ENCODE assay signal across 41 mouse cellular contexts in the genomic region with DNA sequence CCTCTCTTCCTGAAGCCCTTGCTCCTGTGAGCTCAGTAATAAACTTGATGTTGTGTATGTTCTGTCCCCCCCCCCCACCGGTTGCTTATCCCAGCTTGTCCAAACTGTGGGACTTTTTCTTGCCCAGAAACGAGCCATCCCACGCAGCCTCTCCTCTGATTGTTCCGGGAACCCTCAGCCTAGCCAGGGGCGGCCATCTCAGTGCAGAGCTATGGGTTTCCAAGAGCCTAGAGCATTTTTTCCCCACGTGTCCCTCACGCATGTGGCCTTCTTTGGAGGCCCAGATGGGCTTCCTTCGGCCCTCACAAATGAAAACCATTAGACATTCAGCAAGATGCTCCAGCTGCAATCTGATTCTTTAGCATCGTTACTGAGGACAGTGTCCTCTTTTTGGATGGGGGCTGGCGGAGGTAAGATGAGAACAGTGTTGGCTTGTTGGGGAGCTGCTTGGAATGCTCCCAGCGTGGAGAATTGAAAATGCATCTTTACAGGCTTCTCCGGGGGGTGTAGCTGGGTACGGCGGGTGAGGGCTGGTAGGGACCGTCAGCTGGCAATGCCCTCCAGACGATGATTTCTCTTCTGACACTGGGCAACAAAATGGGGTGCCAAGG. TPM values are rescaled to one million over a fixed set of nuclear protein-coding genes. Genes with fewer than 3 reads are reported as not detected.
A peak's percentile ranks its signal among the peaks of the same experiment; 100 is the strongest.
DNase-seq lines count a peak whose midpoint lies in the region; ATAC-seq and TF ChIP-seq lines count a peak whose summit lies in the region.
"Had no signal": no experiment of that assay in that cellular context is flagged by ENCODE, and none has a peak within 500 bp of the region (broad histone marks: within the 10 kb centered on the region; RNA-seq: fewer than 3 reads in every experiment).

No protein-coding gene starts in this region.

- intact Hi-C loops in heart, postnatal 10 days (cut with DNase I): no loop called here
- intact Hi-C loops in left cerebral cortex, postnatal 10 days (cut with DNase I): no loop called here

- no peaks in the 10 kb centered on the region for H3K27me3 ChIP-seq in embryonic facial prominence, embryonic 13.5 days
- no peaks in the 10 kb centered on the region for H3K27me3 ChIP-seq in embryonic facial prominence, embryonic 10.5 days (replicated peaks; ENCODE audit: low read depth, poor library complexity, severe bottlenecking)
- H3K27me3 ChIP-seq in G1E (ENCODE audit: insufficient read depth, low read length): no peaks in the 10 kb centered on the region
- H3K27me3 ChIP-seq: CH12.LX; intestine, embryonic 15.5 days; limb, embryonic 13.5 days; lung, embryonic 15.5 days; neural tube, embryonic 12.5 days; Patski had no signal

- H3K4me1 ChIP-seq in embryonic facial prominence, embryonic 13.5 days: peaks cover 18% of the 10 kb centered on the region
- peaks cover 17% of the 10 kb centered on the region for H3K4me1 ChIP-seq in embryonic facial prominence, embryonic 10.5 days
- peaks cover 96% of the 10 kb centered on the region for H3K4me1 ChIP-seq in G1E (ENCODE audit: insufficient read depth, low read depth, low read length)
- H3K4me1 ChIP-seq: heart, embryonic 13.5 days; intestine, embryonic 15.5 days; limb, embryonic 13.5 days; lung, embryonic 15.5 days; midbrain, embryonic 10.5 days; neural tube, embryonic 12.5 days had no signal

- no peak for DNase-seq in embryonic facial prominence, embryonic 10.5 days (ENCODE audit: low spot score)
- peak; percentile 78 for DNase-seq in heart, adult 11 months
- no peak for DNase-seq in heart, postnatal 10 days
- DNase-seq in left cerebral cortex, postnatal 10 days (ENCODE audit: extremely low spot score in 1 of 2, low spot score in 2 of 2): peak; percentile 38 to 56
- no peak for DNase-seq in left cerebral cortex, adult 8-10 months (ENCODE audit: low spot score in 2 of 2)
- no peak for DNase-seq in G1E (ENCODE audit: low spot score)
- DNase-seq in retina, embryonic 14.5 days (ENCODE audit: low spot score): no peak
- DNase-seq: adrenal gland, postnatal 10 days; cerebellum, adult 11-12 months; cerebellum, adult 9-11 months; embryo, embryonic 11 days; heart, postnatal 14 days; kidney, adult 8-10 months; kidney, postnatal 4 days; layer of hippocampus, postnatal 36 days; spleen, adult 18-20 months; thymus, adult 18-20 months; thymus, postnatal 25 days had no signal

- peak overlapping the region; percentile 69 for H3K27ac ChIP-seq in embryonic facial prominence, embryonic 13.5 days
- H3K27ac ChIP-seq in embryonic facial prominence, embryonic 10.5 days (replicated peaks): no peak overlapping the region
- H3K27ac ChIP-seq: heart, embryonic 13.5 days; hindbrain, embryonic 10.5 days; intestine, embryonic 15.5 days; kidney, postnatal 0 days; limb, embryonic 13.5 days; lung, embryonic 15.5 days; midbrain, embryonic 10.5 days; neural tube, embryonic 12.5 days; stomach, postnatal 0 days had no signal

- H3K4me3 ChIP-seq in embryonic facial prominence, embryonic 13.5 days: no peak overlapping the region
- H3K4me3 ChIP-seq in embryonic facial prominence, embryonic 10.5 days: no peak overlapping the region
- H3K4me3 ChIP-seq in G1E (ENCODE audit: low read depth, low read length): peak overlapping the region; percentile 6; the same call in 1 of the 2 replicates
- H3K4me3 ChIP-seq: heart, embryonic 13.5 days; hindbrain, embryonic 10.5 days; intestine, embryonic 15.5 days; limb, embryonic 13.5 days; lung, embryonic 15.5 days; midbrain, embryonic 10.5 days; myocyte; neural tube, embryonic 12.5 days had no signal

- no peaks in the 10 kb centered on the region for H3K36me3 ChIP-seq in embryonic facial prominence, embryonic 13.5 days
- H3K36me3 ChIP-seq in embryonic facial prominence, embryonic 10.5 days (replicated peaks): no peaks in the 10 kb centered on the region
- peaks cover 68% of the 10 kb centered on the region for H3K36me3 ChIP-seq in G1E (replicated peaks)
- H3K36me3 ChIP-seq: heart, embryonic 13.5 days; hindbrain, embryonic 10.5 days; intestine, embryonic 15.5 days; limb, embryonic 13.5 days; lung, embryonic 15.5 days; midbrain, embryonic 10.5 days; neural tube, embryonic 12.5 days had no signal

- ATAC-seq in embryonic facial prominence, embryonic 13.5 days (ENCODE audit: insufficient number of reproducible peaks, insufficient read depth, low FRiP score, low TSS enrichment, low read depth): no peak
- no peak for ATAC-seq in G1E (ENCODE audit: extremely low read depth, insufficient number of reproducible peaks, low FRiP score, poor library complexity, severe bottlenecking)
- ATAC-seq: forebrain, embryonic 14.5 days; hindbrain, embryonic 16.5 days; intestine, embryonic 15.5 days; midbrain, embryonic 16.5 days; Patski had no signal

- H3K4me2 ChIP-seq in embryonic facial prominence, embryonic 13.5 days: no peak overlapping the region
- H3K4me2 ChIP-seq: heart, embryonic 13.5 days; intestine, embryonic 15.5 days; limb, embryonic 13.5 days; liver, embryonic 11.5 days; lung, embryonic 15.5 days; neural tube, embryonic 12.5 days had no signal

- no peak overlapping the region for H3K9ac ChIP-seq in embryonic facial prominence, embryonic 13.5 days
- H3K9ac ChIP-seq: heart, embryonic 13.5 days; intestine, embryonic 15.5 days; limb, embryonic 13.5 days; lung, embryonic 15.5 days; neural tube, embryonic 12.5 days had no signal

- no peaks in the 10 kb centered on the region for H3K9me3 ChIP-seq in embryonic facial prominence, embryonic 13.5 days
- no peaks in the 10 kb centered on the region for H3K9me3 ChIP-seq in embryonic facial prominence, embryonic 10.5 days
- no peaks in the 10 kb centered on the region for H3K9me3 ChIP-seq in G1E (replicated peaks)
- H3K9me3 ChIP-seq: heart, embryonic 13.5 days; hindbrain, embryonic 10.5 days; intestine, embryonic 15.5 days; limb, embryonic 13.5 days; lung, embryonic 15.5 days; midbrain, embryonic 10.5 days; neural tube, embryonic 12.5 days had no signal

- TF ChIP-seq CTCF in G1E (IDR thresholded peaks at IDR 0.05; ENCODE audit: low read depth, low read length): no peak

- 40% methylated on average over 16 of the region's 16 CpGs for WGBS in embryonic facial prominence, embryonic 13.5 days
- 70% methylated on average over 16 of the region's 16 CpGs for WGBS in embryonic facial prominence, embryonic 10.5 days

RNA-seq across cellular contexts. Expression of gene Ptpre, which starts 41.5 kb away (rescaled TPM):
- polyA plus RNA-seq in embryonic facial prominence, embryonic 13.5 days (2015; fragmentation: Nextera tagmentation; extraction: Ambion mirVana): 4.5 and 5.3 TPM in 2 replicates
- polyA plus RNA-seq in embryonic facial prominence, embryonic 10.5 days (2016; fragmentation: Nextera tagmentation; extraction: Ambion mirVana): 0.68 and 1.0 TPM in 2 replicates
- 1 to 10 TPM; 5.0 to 6.1 TPM for total RNA-seq in heart, postnatal 10 days (2021)
- 10 to 100 TPM; 32.5 to 32.8 TPM for total RNA-seq in left cerebral cortex, postnatal 10 days (2021)
- 10 to 100 TPM; 26.4 to 28.1 (median 27.5) TPM for total RNA-seq in left cerebral cortex, adult 8-10 months (2022)
- total RNA-seq in G1E (2014; fragmentation: Nextera tagmentation) (154 and 161 TPM in 2 replicates), G1E (2017) (109 and 119 TPM in 2 replicates)
- 30.5 and 31.4 TPM in 2 replicates for polyA plus RNA-seq in G1E (2012)

RNA-seq across cellular contexts. Expression of gene Clrn3, which starts 50.4 kb away (rescaled TPM):
- 0.21 TPM in 1 of 2 replicates, not detected in the other for polyA plus RNA-seq in embryonic facial prominence, embryonic 13.5 days (2015; fragmentation: Nextera tagmentation; extraction: Ambion mirVana)
- polyA plus RNA-seq in embryonic facial prominence, embryonic 10.5 days (2016; fragmentation: Nextera tagmentation; extraction: Ambion mirVana): not detected in 2 replicates
- total RNA-seq in heart, postnatal 10 days (2021): not detected
- not detected for total RNA-seq in left cerebral cortex, postnatal 10 days (2021)
- not detected for total RNA-seq in left cerebral cortex, adult 8-10 months (2022)
- not detected in 2 replicates for total RNA-seq in G1E (2014; fragmentation: Nextera tagmentation)
- 0.06 and 0.11 TPM in 2 replicates for total RNA-seq in G1E (2017)
- polyA plus RNA-seq in G1E (2012): not detected in 2 replicates
- total RNA-seq: adrenal gland, postnatal 10 days; CH12.LX; ES-E14; gastrocnemius, postnatal 4 days; heart, postnatal 14 days; layer of hippocampus, postnatal 36 days; left cerebral cortex, postnatal 36 days; megakaryocyte progenitor cell, adult 5-6 weeks had no signal
- polyA plus RNA-seq: C2C12; forebrain, embryonic 14.5 days; frontal cortex, adult 2 months; heart, embryonic 13.5 days; hindbrain, embryonic 10.5 days; hindbrain, embryonic 16.5 days; limb, embryonic 13.5 days; midbrain, embryonic 10.5 days; midbrain, embryonic 16.5 days; myocyte; neural tube, embryonic 12.5 days; Patski had no signal

Comparison
In these comparisons a context has a peak if more than half of its experiments do, and no peak if none do; other contexts are left out.
1. DNase-seq: peak in heart, adult 11 months (single experiment) and left cerebral cortex, postnatal 10 days (2 of 2); none in embryonic facial prominence, embryonic 10.5 days (single experiment), heart, postnatal 10 days (0 of 2), left cerebral cortex, adult 8-10 months (0 of 2), G1E (single experiment) and retina, embryonic 14.5 days (single experiment).